Mouse (Mus musculus) G1E (cell line): Measurements from ENCODE around the gene Zscan5b. TPM values are rescaled to one million over a fixed set of nuclear protein-coding genes. Genes with fewer than 3 reads are reported as not detected.
A peak's percentile ranks its signal among the peaks of the same experiment; 100 is the strongest.

Source experiments
- ATAC-seq: 2 replicates; pipeline ENCODE4 v1.8.0; 2016; ENCODE audit warnings: mild to moderate bottlenecking; ENCODE audit not compliant: insufficient number of reproducible peaks, poor library complexity, low FRiP score, severe bottlenecking; ENCODE audit errors: extremely low read depth
- DNase-seq: peaks from one replicate; pipeline ENCODE4 v3.0.0; 2012; ENCODE audit warnings: low spot score
- H3K27me3 ChIP-seq: 2 replicates; pipeline ENCODE4 v1.6.1; 2012; ENCODE audit warnings: mild to moderate bottlenecking, low read length, inconsistent platforms; ENCODE audit not compliant: insufficient read depth
- H3K36me3 ChIP-seq: replicated peaks from 2 replicates; pipeline ENCODE3; 2012; ENCODE audit warnings: mild to moderate bottlenecking, inconsistent platforms
- H3K4me1 ChIP-seq: 2 replicates; pipeline ENCODE4 v1.6.1; 2012; ENCODE audit warnings: low read depth, low read length, inconsistent platforms, mixed read lengths; ENCODE audit not compliant: insufficient read depth
- H3K4me3 ChIP-seq: 2 replicates; pipeline ENCODE4 v1.5.1; 2012; ENCODE audit warnings: low read depth, mild to moderate bottlenecking, inconsistent platforms, low read length, moderate library complexity, mixed read lengths
- H3K9me3 ChIP-seq: replicated peaks from 2 replicates; pipeline ENCODE4 v1.6.1; 2012; ENCODE audit warnings: inconsistent platforms
- CTCF ChIP-seq: IDR thresholded peaks from 2 replicates; pipeline ENCODE4 v1.5.1; 2012; ENCODE audit warnings: low read depth, low read length, inconsistent platforms, mixed read lengths
- GATA1 ChIP-seq: IDR thresholded peaks from 2 replicates; pipeline ENCODE4 v1.6.1; 2012; ENCODE audit warnings: borderline replicate concordance, low read length, inconsistent platforms, mixed read lengths
- GATA2 ChIP-seq: IDR thresholded peaks from 2 replicates; pipeline ENCODE4 v1.6.1; 2012; ENCODE audit warnings: low read depth, low read length, inconsistent platforms, borderline replicate concordance
- POLR2AphosphoS5 ChIP-seq: IDR thresholded peaks from 2 replicates; pipeline ENCODE4 v1.6.1; 2012; ENCODE audit warnings: low read depth, low read length, inconsistent platforms; ENCODE audit not compliant: insufficient replicate concordance
- TAL1 ChIP-seq: conservative IDR thresholded peaks from 2 replicates; pipeline ENCODE4 v1.6.1; 2012; ENCODE audit warnings: low read depth, low read length, inconsistent platforms, mixed read lengths
- polyA plus RNA-seq: library from polyadenylated mRNA; stranded (reverse); fragments of >175 nt; gene quantifications from 2 replicates; pipeline ENCODE4 v1.2.3, GENCODE M21; 2012
- total RNA-seq, 2 experiments: library from RNA; stranded (forward) in 1 of 2; stranded (reverse) in 1 of 2; fragments of 200-1000 nt in 1 of 2; fragments of >200 nt in 1 of 2; fragmentation: Nextera tagmentation in 1 of 2; gene quantifications; 2 replicates each; pipeline ENCODE4 v1.2.3; 2014 to 2017

The Zscan5b gene
- total and polyA plus RNA-seq, 3 experiments, result not detected

DNA sequence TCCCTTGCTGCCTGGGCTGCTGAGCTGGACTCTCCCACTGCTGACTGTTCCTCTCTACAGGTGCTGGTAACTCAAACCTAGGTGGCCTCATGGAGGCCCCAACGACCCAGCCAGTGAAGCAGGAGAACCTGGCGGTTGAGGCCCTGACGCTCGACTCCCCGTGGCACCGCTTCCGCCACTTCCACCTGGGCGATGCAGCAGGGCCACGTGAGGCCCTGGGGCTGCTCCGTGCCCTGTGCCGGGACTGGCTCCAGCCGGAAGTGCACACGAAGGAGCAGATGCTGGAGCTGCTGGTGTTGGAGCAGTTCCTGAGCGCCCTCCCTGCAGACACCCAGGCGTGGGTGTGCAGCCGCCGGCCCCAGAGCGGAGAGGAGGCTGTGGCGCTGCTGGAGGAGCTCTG, 38.3 kb upstream of the Zscan5b start:
- H3K4me1 ChIP-seq, result no peaks in the 10 kb centered on the region
- H3K4me3 ChIP-seq, result no peak overlapping the region
- no peak for DNase-seq
- ATAC-seq, result no peak
- H3K27me3 ChIP-seq, result no peaks in the 10 kb centered on the region
- H3K9me3 ChIP-seq, result no peaks in the 10 kb centered on the region
- TF ChIP-seq TAL1, result no peak
- no peak for TF ChIP-seq GATA2
- TF ChIP-seq CTCF, result no peak
- no peak for TF ChIP-seq POLR2AphosphoS5
- TF ChIP-seq GATA1, result no peak
- H3K36me3 ChIP-seq, result peaks cover 88% of the 10 kb centered on the region

- no peak for TF ChIP-seq GATA2
- no peak for TF ChIP-seq GATA1
- TF ChIP-seq POLR2AphosphoS5, result no peak
- TF ChIP-seq CTCF, result no peak
- TF ChIP-seq TAL1, result no peak
- H3K36me3 ChIP-seq, result peaks cover 90% of the 10 kb centered on the region
- no peaks in the 10 kb centered on the region for H3K27me3 ChIP-seq
- DNase-seq, result no peak
- ATAC-seq, result no peak
- H3K4me3 ChIP-seq, result no peak overlapping the region
- no peaks in the 10 kb centered on the region for H3K4me1 ChIP-seq
- no peaks in the 10 kb centered on the region for H3K9me3 ChIP-seq
These were observed 37.6 kb upstream of the Zscan5b start for GRCm38 (mm10) chr7:6184521-6184920.

GRCm38 (mm10) chr7:6185391-6185790, 36.7 kb upstream of the Zscan5b start:
- no peaks in the 10 kb centered on the region for H3K4me1 ChIP-seq
- DNase-seq (no peak), ATAC-seq (no peak)
- H3K4me3 ChIP-seq, result no peak overlapping the region
- TF ChIP-seq GATA2, result no peak
- no peak for TF ChIP-seq GATA1
- TF ChIP-seq TAL1, result no peak
- H3K9me3 ChIP-seq, result no peaks in the 10 kb centered on the region
- no peaks in the 10 kb centered on the region for H3K27me3 ChIP-seq
- peaks cover 92% of the 10 kb centered on the region for H3K36me3 ChIP-seq

DNA sequence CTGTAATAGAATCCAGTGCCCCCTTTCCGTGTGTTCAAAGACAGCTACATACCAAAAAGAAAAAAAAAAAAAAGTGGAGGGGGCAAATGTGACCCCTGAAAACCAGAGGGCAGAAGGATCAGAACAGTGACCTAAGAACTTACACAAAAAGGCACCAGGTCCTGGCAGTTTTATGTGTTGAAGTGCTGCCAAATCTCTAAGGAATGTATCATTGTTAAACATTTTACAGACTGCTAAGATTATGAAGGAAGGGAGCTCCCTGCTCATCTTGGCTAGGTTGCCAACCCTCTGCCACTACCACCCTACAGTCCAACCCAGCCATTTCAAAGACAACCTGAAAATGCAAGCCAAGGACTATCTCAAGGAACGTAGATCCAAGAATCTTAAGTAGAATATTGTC, 35.9 kb upstream of the Zscan5b start:
- Histone ChIP-seq H3K4me3 (no peak overlapping the region), H3K27me3 (no peaks in the 10 kb centered on the region), H3K9me3 (no peaks in the 10 kb centered on the region), H3K36me3 (peaks cover 87% of the 10 kb centered on the region), H3K4me1 (no peaks in the 10 kb centered on the region)
- DNase-seq, result no peak
- no peak for ATAC-seq
- TF ChIP-seq TAL1 (no peak), POLR2AphosphoS5 (no peak), GATA2 (no peak), GATA1 (no peak), CTCF (no peak)

DNA sequence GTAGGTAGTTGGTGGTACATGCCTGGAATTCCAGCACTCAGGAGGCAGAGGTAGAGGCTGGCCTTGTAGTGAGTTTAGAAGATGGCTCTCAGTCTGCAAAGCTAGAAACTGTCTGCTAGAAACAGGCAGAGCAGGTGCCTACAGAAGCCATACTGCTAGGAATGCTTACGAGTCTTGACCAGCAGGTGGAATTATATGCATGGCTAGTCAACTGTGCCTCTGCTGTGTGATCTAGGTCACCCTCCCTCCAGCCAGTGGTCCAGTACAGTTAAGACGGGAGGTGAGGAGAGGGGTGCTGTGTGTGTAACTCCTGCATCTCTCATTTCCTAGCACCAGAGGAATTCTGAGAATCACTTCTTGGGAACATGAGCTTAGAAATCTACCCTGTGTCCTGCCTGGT, 35.3 kb upstream of the Zscan5b start:
- no peak for DNase-seq
- no peaks in the 10 kb centered on the region for H3K27me3 ChIP-seq
- H3K9me3 ChIP-seq, result no peaks in the 10 kb centered on the region
- TF ChIP-seq TAL1 (no peak), GATA2 (no peak), POLR2AphosphoS5 (no peak), GATA1 (no peak), CTCF (no peak)
- H3K36me3 ChIP-seq, result peaks cover 83% of the 10 kb centered on the region
- no peak for ATAC-seq
- H3K4me3 ChIP-seq, result no peak overlapping the region
- no peaks in the 10 kb centered on the region for H3K4me1 ChIP-seq

- TF ChIP-seq CTCF (no peak), GATA1 (no peak), TAL1 (no peak), GATA2 (no peak)
These were observed 32.5 kb upstream of the Zscan5b start for GRCm38 (mm10) chr7:6189542-6189941.

GRCm38 (mm10) chr7:6191376-6191775, 30.7 kb upstream of the Zscan5b start:
- peak; percentile 80 for TF ChIP-seq CTCF
- no peak for TF ChIP-seq POLR2AphosphoS5
- no peaks in the 10 kb centered on the region for H3K9me3 ChIP-seq
- no peak overlapping the region for H3K4me3 ChIP-seq
- H3K27me3 ChIP-seq, result no peaks in the 10 kb centered on the region
- H3K36me3 ChIP-seq, result peaks cover 44% of the 10 kb centered on the region
- peak; percentile 26 for DNase-seq
- no peaks in the 10 kb centered on the region for H3K4me1 ChIP-seq
- ATAC-seq, result 0 out of 2 replicates have a peak, but pooled peaks have one; percentile 43

More at GRCm38 (mm10) chr7:6189542-6189941, 32.5 kb upstream of the Zscan5b start:
- H3K36me3 ChIP-seq, result peaks cover 60% of the 10 kb centered on the region
- H3K4me1 ChIP-seq, result no peaks in the 10 kb centered on the region
- ATAC-seq (no peak), DNase-seq (no peak)
- H3K4me3 ChIP-seq, result no peak overlapping the region
- no peaks in the 10 kb centered on the region for H3K27me3 ChIP-seq
- H3K9me3 ChIP-seq, result no peaks in the 10 kb centered on the region
